Mouse (Mus musculus): ENCODE data around the gene Hoxc11.

DNA sequence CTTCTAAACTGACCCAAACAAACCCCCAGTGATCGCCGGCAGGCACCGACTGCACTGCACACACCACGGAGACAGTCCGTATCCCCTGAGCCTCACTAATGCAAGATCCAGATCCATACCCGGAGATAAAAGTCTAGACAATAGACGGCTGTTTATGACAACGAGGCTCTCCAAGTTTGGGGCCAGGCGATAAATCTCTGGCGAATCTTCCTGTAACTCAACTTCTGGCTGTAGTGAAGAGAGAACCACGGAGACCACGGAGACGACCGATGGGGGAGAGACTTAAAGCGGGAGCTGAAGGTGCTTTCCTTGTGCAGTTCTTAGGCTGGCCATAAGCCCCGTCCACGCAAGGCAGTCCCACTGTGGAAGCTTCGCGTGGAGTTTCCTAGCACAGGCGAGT lies 4.5 kb upstream of the Hoxc11 start:
- TF ChIP-seq TAL1 (IDR thresholded peaks at IDR 0.05; ENCODE audit: low read length) (no peak), GATA1 (IDR thresholded peaks at IDR 0.05; ENCODE audit: low read length) (no peak)

Measured in erythroblast, embryonic 14.5 days (primary cell).